Mouse (Mus musculus): ENCODE measurements around the gene Fbln2. TPM values are rescaled to one million over a fixed set of nuclear protein-coding genes. Genes with fewer than 3 reads are reported as not detected.

Gene Fbln2
- total and polyA plus RNA-seq, 3 experiments, result 0.27 TPM; not detected in 2

GRCm38 (mm10) chr6:91278302-91278701, 66.0 kb downstream of the Fbln2 start:
- Histone ChIP-seq H3K27me3 (ENCODE audit: insufficient read depth, low read length) (peaks cover 12% of the 10 kb centered on the region), H3K36me3 (replicated peaks) (no peaks in the 10 kb centered on the region), H3K4me1 (ENCODE audit: insufficient read depth, low read depth, low read length) (no peaks in the 10 kb centered on the region), H3K4me3 (ENCODE audit: low read depth, low read length) (no peak overlapping the region), H3K9me3 (replicated peaks) (no peaks in the 10 kb centered on the region)
- no peak for ATAC-seq (ENCODE audit: extremely low read depth, insufficient number of reproducible peaks, low FRiP score, poor library complexity, severe bottlenecking)
- TF ChIP-seq GATA1 (IDR thresholded peaks at IDR 0.05; ENCODE audit: borderline replicate concordance, low read length), result no peak
- TF ChIP-seq POLR2AphosphoS5 (IDR thresholded peaks at IDR 0.05; ENCODE audit: insufficient replicate concordance, low read depth, low read length), result no peak
- no peak for TF ChIP-seq CTCF (IDR thresholded peaks at IDR 0.05; ENCODE audit: low read depth, low read length)
- TF ChIP-seq GATA2 (IDR thresholded peaks at IDR 0.05; ENCODE audit: borderline replicate concordance, low read depth, low read length), result no peak
- no peak for TF ChIP-seq TAL1 (conservative IDR thresholded peaks at IDR 0.05; ENCODE audit: low read depth, low read length)
- no peak for DNase-seq (ENCODE audit: low spot score)

GRCm38 (mm10) chr6:91279477-91279876, 67.2 kb downstream of the Fbln2 start:
- Histone ChIP-seq H3K36me3 (replicated peaks) (no peaks in the 10 kb centered on the region), H3K9me3 (replicated peaks) (no peaks in the 10 kb centered on the region), H3K4me1 (ENCODE audit: insufficient read depth, low read depth, low read length) (no peaks in the 10 kb centered on the region), H3K4me3 (ENCODE audit: low read depth, low read length) (no peak overlapping the region), H3K27me3 (ENCODE audit: insufficient read depth, low read length) (peaks cover 12% of the 10 kb centered on the region)
- DNase-seq (ENCODE audit: low spot score), result no peak
- no peak for ATAC-seq (ENCODE audit: extremely low read depth, insufficient number of reproducible peaks, low FRiP score, poor library complexity, severe bottlenecking)
- no peak for TF ChIP-seq POLR2AphosphoS5 (IDR thresholded peaks at IDR 0.05; ENCODE audit: insufficient replicate concordance, low read depth, low read length)
- no peak for TF ChIP-seq GATA1 (IDR thresholded peaks at IDR 0.05; ENCODE audit: borderline replicate concordance, low read length)
- TF ChIP-seq CTCF (IDR thresholded peaks at IDR 0.05; ENCODE audit: low read depth, low read length), result no peak
- TF ChIP-seq TAL1 (conservative IDR thresholded peaks at IDR 0.05; ENCODE audit: low read depth, low read length), result no peak
- TF ChIP-seq GATA2 (IDR thresholded peaks at IDR 0.05; ENCODE audit: borderline replicate concordance, low read depth, low read length), result no peak

GRCm38 (mm10) chr6:91281206-91281605, 69.0 kb downstream of the Fbln2 start:
- DNase-seq (ENCODE audit: low spot score) (peak; percentile 62), ATAC-seq (ENCODE audit: extremely low read depth, insufficient number of reproducible peaks, low FRiP score, poor library complexity, severe bottlenecking) (peak; percentile 34; the same call in 1 of the 2 replicates)
- TF ChIP-seq POLR2AphosphoS5 (IDR thresholded peaks at IDR 0.05; ENCODE audit: insufficient replicate concordance, low read depth, low read length) (no peak), GATA2 (IDR thresholded peaks at IDR 0.05; ENCODE audit: borderline replicate concordance, low read depth, low read length) (no peak), CTCF (IDR thresholded peaks at IDR 0.05; ENCODE audit: low read depth, low read length) (peak; percentile 96), GATA1 (IDR thresholded peaks at IDR 0.05; ENCODE audit: borderline replicate concordance, low read length) (no peak), TAL1 (conservative IDR thresholded peaks at IDR 0.05; ENCODE audit: low read depth, low read length) (no peak)
- Histone ChIP-seq H3K9me3 (replicated peaks) (no peaks in the 10 kb centered on the region), H3K4me3 (ENCODE audit: low read depth, low read length) (no peak overlapping the region), H3K27me3 (ENCODE audit: insufficient read depth, low read length) (peaks cover 24% of the 10 kb centered on the region), H3K4me1 (ENCODE audit: insufficient read depth, low read depth, low read length) (no peaks in the 10 kb centered on the region), H3K36me3 (replicated peaks) (no peaks in the 10 kb centered on the region)

GRCm38 (mm10) chr6:91281747-91282146, 69.5 kb downstream of the Fbln2 start:
- H3K36me3 ChIP-seq (replicated peaks), result no peaks in the 10 kb centered on the region
- ATAC-seq (ENCODE audit: extremely low read depth, insufficient number of reproducible peaks, low FRiP score, poor library complexity, severe bottlenecking) (no peak), DNase-seq (ENCODE audit: low spot score) (no peak)
- H3K27me3 ChIP-seq (ENCODE audit: insufficient read depth, low read length), result peaks cover 24% of the 10 kb centered on the region
- TF ChIP-seq GATA1 (IDR thresholded peaks at IDR 0.05; ENCODE audit: borderline replicate concordance, low read length) (no peak), POLR2AphosphoS5 (IDR thresholded peaks at IDR 0.05; ENCODE audit: insufficient replicate concordance, low read depth, low read length) (no peak), CTCF (IDR thresholded peaks at IDR 0.05; ENCODE audit: low read depth, low read length) (no peak), GATA2 (IDR thresholded peaks at IDR 0.05; ENCODE audit: borderline replicate concordance, low read depth, low read length) (no peak), TAL1 (conservative IDR thresholded peaks at IDR 0.05; ENCODE audit: low read depth, low read length) (no peak)
- no peaks in the 10 kb centered on the region for H3K9me3 ChIP-seq (replicated peaks)
- H3K4me1 ChIP-seq (ENCODE audit: insufficient read depth, low read depth, low read length), result no peaks in the 10 kb centered on the region
- no peak overlapping the region for H3K4me3 ChIP-seq (ENCODE audit: low read depth, low read length)

- TF ChIP-seq POLR2AphosphoS5 (IDR thresholded peaks at IDR 0.05; ENCODE audit: insufficient replicate concordance, low read depth, low read length) (no peak), GATA1 (IDR thresholded peaks at IDR 0.05; ENCODE audit: borderline replicate concordance, low read length) (no peak), CTCF (IDR thresholded peaks at IDR 0.05; ENCODE audit: low read depth, low read length) (no peak), GATA2 (IDR thresholded peaks at IDR 0.05; ENCODE audit: borderline replicate concordance, low read depth, low read length) (no peak), TAL1 (conservative IDR thresholded peaks at IDR 0.05; ENCODE audit: low read depth, low read length) (no peak)
- Histone ChIP-seq H3K36me3 (replicated peaks) (no peaks in the 10 kb centered on the region), H3K4me1 (ENCODE audit: insufficient read depth, low read depth, low read length) (no peaks in the 10 kb centered on the region), H3K27me3 (ENCODE audit: insufficient read depth, low read length) (peaks cover 21% of the 10 kb centered on the region), H3K4me3 (ENCODE audit: low read depth, low read length) (no peak overlapping the region), H3K9me3 (replicated peaks) (no peaks in the 10 kb centered on the region)
- ATAC-seq (ENCODE audit: extremely low read depth, insufficient number of reproducible peaks, low FRiP score, poor library complexity, severe bottlenecking), result no peak
- DNase-seq (ENCODE audit: low spot score), result no peak
Observed at GRCm38 (mm10) chr6:91283031-91283430, 70.8 kb downstream of the Fbln2 start.

- Histone ChIP-seq H3K4me3 (ENCODE audit: low read depth, low read length) (no peak overlapping the region), H3K4me1 (ENCODE audit: insufficient read depth, low read depth, low read length) (no peaks in the 10 kb centered on the region), H3K36me3 (replicated peaks) (no peaks in the 10 kb centered on the region), H3K9me3 (replicated peaks) (no peaks in the 10 kb centered on the region), H3K27me3 (ENCODE audit: insufficient read depth, low read length) (peaks cover 21% of the 10 kb centered on the region)
- no peak for ATAC-seq (ENCODE audit: extremely low read depth, insufficient number of reproducible peaks, low FRiP score, poor library complexity, severe bottlenecking)
- no peak for TF ChIP-seq GATA2 (IDR thresholded peaks at IDR 0.05; ENCODE audit: borderline replicate concordance, low read depth, low read length)
- TF ChIP-seq CTCF (IDR thresholded peaks at IDR 0.05; ENCODE audit: low read depth, low read length), result no peak
- no peak for TF ChIP-seq TAL1 (conservative IDR thresholded peaks at IDR 0.05; ENCODE audit: low read depth, low read length)
- no peak for TF ChIP-seq POLR2AphosphoS5 (IDR thresholded peaks at IDR 0.05; ENCODE audit: insufficient replicate concordance, low read depth, low read length)
- TF ChIP-seq GATA1 (IDR thresholded peaks at IDR 0.05; ENCODE audit: borderline replicate concordance, low read length), result no peak
- DNase-seq (ENCODE audit: low spot score), result no peak
Observed at GRCm38 (mm10) chr6:91284521-91285449, 72.5 kb downstream of the Fbln2 start.
